Mouse (Mus musculus) spleen, postnatal 4 days (tissue): ENCODE data around the gene Traf3ip2.

ENCODE experiments used
- DNase-seq, 2 experiments: peaks; one replicate each; pipeline ENCODE4 v3.0.0; 2022; ENCODE audit warnings: low spot score in 2 of 2

Traf3ip2 gene

DNA sequence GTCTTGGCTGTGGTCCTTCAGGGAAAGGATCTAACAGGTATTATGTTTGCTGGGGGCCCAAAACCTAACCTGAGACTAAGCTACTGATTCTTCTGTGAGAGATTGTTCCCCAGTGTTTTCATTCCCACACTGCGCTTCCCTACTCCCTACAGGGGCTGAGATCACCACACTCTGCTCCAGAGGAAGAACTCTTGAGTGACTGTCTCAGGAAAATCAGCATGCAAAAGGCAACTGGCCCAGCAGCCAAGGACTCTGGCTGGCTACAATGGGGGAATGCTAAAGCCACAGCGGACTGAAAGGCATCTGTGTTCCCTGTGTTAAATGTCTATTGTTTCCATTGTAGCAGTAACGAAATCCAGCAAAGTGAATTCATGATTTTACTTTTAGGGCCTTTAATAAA is 62.0 kb downstream of the Traf3ip2 start:
- DNase-seq, result no peak

DNA sequence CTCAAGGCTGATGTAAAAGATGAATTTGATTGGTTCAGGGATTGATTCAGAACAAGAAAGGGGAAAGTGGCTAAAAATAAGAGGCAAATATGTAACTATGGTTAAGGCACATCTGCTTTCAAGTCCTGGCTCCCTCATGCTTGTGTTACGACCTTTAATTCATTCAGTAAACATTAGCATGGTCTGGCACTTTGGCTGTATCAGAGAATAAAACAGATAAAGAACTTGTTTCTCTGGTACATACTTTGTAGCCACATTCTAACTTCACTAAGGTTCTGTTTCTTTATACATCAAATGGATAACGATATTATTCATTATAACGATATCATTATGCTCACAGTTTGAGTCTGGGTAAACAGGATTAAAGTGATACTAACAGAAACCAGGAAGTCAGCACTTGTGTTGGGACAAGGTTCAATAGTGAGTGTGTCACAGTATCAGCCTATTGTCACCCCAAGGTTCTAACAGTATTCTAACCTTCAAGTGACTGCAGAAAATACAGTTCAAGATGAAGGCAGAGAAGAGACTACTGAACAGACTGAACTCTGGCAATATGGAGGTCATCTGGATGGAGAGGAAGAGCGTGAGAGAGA is 65.6 kb downstream of the Traf3ip2 start:
- no peak for DNase-seq

DNA sequence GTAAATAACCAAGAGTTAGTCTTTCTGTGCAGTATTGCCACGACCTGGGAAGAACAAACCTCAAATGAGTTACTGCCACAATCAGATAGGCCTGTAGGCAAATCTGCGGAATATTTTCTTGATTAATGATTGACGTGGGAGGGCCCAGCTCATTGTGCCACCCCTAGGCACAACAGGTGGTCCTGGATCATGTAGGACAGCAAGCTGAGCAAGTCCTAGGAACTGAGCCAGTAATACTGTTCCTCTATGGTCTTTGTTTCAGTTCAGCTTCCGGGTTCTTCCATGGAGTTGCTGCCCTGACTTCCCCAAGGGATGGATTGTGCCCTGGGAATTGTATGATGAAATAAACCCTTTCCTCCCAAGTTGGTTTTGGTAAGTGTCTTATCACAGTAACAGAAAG is 68.3 kb downstream of the Traf3ip2 start:
- no peak for DNase-seq

DNA sequence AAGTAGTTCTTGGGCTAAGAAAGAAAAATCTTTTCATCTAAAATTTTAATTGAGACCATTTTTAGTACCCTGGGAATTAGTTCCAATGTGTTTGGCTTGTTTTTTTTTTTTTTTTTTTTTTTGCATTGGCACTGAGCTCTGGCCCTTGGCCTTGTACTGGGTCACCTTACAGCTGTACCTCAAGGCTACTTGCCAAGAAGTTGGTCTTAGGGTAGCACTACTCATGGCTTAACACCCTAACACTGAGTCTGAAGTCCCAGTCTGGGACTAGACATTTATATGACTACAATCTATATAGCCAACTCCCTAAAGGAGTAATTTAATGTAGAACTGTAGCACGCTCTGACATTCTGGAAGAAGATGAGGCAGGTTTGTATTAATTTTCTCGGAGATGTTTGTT is 69.8 kb downstream of the Traf3ip2 start:
- DNase-seq, result no peak

DNA sequence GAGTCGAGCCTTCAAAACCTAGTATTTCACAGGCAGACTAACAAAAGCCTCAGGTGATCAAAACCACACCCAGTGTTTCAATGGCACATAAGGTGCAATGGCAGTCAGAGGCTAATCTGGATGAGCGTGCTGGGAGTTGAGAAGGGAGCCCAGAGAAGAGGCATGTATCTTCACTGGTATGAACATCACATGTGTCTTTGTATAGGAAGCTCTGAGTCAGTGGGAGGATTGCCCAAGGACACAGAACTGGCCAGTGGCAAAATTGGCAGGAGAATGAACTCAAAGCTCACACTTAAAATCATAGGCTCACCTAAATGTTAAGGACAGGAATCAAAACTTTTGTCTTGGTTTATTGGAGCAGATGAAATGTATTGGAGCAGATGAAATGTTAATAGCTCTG is 70.7 kb downstream of the Traf3ip2 start:
- DNase-seq, result no peak

DNA sequence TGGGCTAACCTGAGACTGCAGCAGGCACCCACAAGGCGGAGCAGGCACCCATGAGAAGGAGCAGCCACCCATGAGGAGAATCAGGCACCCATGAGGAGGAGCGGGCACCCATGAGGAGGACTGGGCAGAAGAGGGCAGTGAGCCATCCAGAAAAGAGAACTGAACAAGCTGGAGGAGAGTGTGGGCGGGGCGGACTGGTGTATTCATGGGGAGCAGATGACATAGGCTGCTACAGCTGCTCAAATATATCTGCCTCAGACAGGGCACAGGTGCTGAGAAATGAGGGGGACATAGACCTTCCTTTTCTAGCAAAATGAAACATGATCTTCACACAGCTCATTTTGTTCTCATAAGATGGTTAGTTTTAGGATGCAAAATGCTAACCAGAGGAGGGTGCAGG is 74.1 kb downstream of the Traf3ip2 start:
- DNase-seq, result peak; percentile 33 to 63

DNA sequence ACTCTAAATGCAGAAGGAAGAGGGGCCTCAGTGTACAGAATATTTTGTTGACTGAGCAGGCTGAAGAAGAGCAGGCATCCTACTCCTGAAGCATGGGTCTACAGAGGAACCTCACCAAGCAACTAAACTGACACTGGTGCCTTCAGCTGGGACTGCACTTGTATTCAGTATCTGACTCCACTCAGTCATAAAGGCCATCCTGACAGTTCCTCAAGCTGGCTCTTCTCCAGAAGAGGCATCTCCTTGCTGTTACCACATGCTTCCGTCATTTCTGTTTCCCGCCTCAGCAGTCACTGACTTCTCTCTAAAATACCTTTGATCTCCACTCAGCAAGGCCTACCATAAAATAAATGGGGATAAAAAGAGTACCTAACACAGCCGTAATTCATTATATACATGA is 75.1 kb downstream of the Traf3ip2 start:
- DNase-seq, result no peak

DNA sequence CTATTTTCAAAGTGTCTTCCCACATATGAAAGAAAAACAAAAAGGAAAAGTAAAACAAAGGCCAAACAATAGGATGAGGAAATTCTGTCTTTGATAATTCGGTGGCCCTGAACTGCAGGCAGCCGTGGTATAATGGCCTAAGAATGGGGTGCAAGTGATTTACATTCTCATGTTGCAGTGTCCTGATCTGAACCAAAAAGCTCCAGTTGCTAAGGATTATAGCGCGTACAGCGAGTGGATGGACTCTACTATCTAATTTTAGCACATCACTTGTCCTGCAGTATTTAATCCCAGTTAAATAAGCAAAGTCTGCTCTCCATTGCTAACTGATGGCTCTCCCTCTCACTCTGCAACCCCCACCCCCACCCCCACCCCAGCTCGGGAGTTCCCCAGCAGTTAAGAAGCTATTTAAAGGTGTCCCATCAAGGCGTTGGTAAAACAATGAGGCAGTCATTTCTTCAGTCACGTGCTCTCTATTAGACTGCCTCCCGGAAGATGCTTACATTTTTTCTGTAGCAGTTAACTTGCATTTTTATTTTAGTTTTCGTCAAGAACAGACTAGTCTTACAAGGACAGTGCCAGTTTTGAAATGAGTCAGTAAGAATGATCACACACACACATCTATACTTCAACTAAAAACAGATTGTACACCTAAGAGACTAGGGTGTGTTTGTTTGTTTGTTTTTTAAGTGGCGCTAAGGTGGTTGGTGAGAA is 78.8 kb downstream of the Traf3ip2 start:
- DNase-seq, result no peak

DNA sequence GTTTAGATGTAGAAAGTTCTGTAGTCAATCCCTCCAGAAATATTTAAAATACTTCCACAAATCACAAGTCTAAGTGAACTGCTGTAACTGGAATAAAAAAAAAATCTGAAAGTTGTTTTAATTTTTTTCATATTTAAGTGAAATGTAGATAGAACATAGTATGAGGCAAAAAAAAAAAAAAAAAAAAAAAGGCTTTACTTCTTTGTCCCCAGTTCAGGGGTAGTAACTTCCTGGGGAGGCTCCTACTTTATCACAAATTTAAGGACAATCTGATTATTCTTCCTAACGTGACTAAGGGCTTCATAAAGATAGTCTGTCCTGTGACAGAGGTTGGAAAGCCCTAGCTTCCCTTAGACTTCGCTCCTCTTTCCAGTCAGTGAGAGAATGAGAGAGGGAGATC is 79.4 kb downstream of the Traf3ip2 start:
- DNase-seq, result no peak
